Mouse (Mus musculus): ENCODE measurements at regions not wholly inside any gene's neighbourhood (a gene's known extent, or its start where the extent isn't known, plus 50 kb on each side); places are given as distances from the start of the nearest gene placed in this dataset.
A peak's percentile ranks its signal among the peaks of the same experiment; 100 is the strongest.

GRCm38 (mm10) chr13:52702201-52702611, 119.2 kb downstream of the Syk start:
- no peak for DNase-seq

- no peak for DNase-seq
Measured at GRCm38 (mm10) chr13:52703401-52704164, 120.6 kb downstream of the Syk start.

GRCm38 (mm10) chr13:52704673-52705072, 121.7 kb downstream of the Syk start:
- no peak for DNase-seq

GRCm38 (mm10) chr13:52709580-52709979, 126.6 kb downstream of the Syk start:
- DNase-seq, result no peak

- peak; percentile 93 for DNase-seq
Measured at GRCm38 (mm10) chr13:52711713-52712369, 128.9 kb downstream of the Syk start.

- DNase-seq, result no peak
Measured at GRCm38 (mm10) chr13:52721463-52721862, 138.5 kb downstream of the Syk start.

- no peak for DNase-seq
Measured at GRCm38 (mm10) chr13:52722718-52723117, 139.7 kb downstream of the Syk start.

GRCm38 (mm10) chr13:52726043-52726442, 143.1 kb downstream of the Syk start:
- no peak for DNase-seq

GRCm38 (mm10) chr13:52726525-52726924, 143.6 kb downstream of the Syk start:
- DNase-seq, result no peak

GRCm38 (mm10) chr13:52735453-52735933, 152.5 kb downstream of the Syk start:
- DNase-seq, result no peak

- peak; percentile 97 for DNase-seq
Measured at GRCm38 (mm10) chr13:52735934-52736523, 153.1 kb downstream of the Syk start.

- DNase-seq, result peak; percentile 96
Measured at GRCm38 (mm10) chr13:52738095-52738660, 155.2 kb downstream of the Syk start.

GRCm38 (mm10) chr13:52741371-52741770, 158.4 kb downstream of the Syk start:
- no peak for DNase-seq

GRCm38 (mm10) chr13:52756005-52756404, 173.0 kb downstream of the Syk start:
- DNase-seq, result no peak

GRCm38 (mm10) chr13:52765508-52766181, 163.8 kb downstream of the Auh start:
- DNase-seq, result peak; percentile 96

GRCm38 (mm10) chr13:52766236-52766635, 163.2 kb downstream of the Auh start:
- peak; percentile 92 for DNase-seq

- no peak for DNase-seq
Measured at GRCm38 (mm10) chr13:52769956-52770355, 159.5 kb downstream of the Auh start.

- no peak for DNase-seq
Measured at GRCm38 (mm10) chr13:52771518-52771917, 158.0 kb downstream of the Auh start.

- no peak for DNase-seq
Measured at GRCm38 (mm10) chr13:52772081-52772480, 157.4 kb downstream of the Auh start.

GRCm38 (mm10) chr13:52777396-52778034, 152.0 kb downstream of the Auh start:
- peak; percentile 91 for DNase-seq

- DNase-seq, result no peak
Measured at GRCm38 (mm10) chr13:52778848-52779247, 150.6 kb downstream of the Auh start.

All from heart, adult 11 months (tissue).